Mouse (Mus musculus): ENCODE measurements around the gene Ism1.

DNA sequence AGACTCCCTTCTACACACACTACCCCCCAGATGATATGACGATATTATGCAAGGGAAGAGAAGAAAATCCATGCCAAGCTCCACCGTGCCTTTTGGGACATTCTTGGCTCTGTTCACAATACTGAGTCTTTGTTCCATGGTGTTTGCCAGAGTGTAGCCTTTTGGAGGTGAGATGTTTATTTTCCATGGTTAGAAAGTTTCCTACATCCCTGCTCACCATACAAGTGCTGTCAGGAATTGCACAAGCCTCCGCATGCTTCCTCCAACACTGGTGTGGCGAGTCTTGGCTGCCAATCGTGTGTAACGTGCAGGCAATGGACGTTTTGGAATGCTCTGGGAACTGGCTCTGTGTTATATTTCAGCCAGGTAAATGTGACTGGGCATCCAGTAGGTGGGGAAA, 126.1 kb downstream of the Ism1 start:
- TF ChIP-seq CTCF (IDR thresholded peaks at IDR 0.05; ENCODE audit: borderline replicate concordance, control insufficient read depth, extremely low read depth, insufficient read depth, low read length, poor library complexity) (no peak), POLR2A (IDR thresholded peaks at IDR 0.05; ENCODE audit: control insufficient read depth, extremely low read depth, insufficient read depth, low read length, poor library complexity) (no peak)
